Mouse (Mus musculus): ENCODE measurements around the gene Fam83g. TPM values are rescaled to one million over a fixed set of nuclear protein-coding genes. Genes with fewer than 3 reads are reported as not detected.

Fam83g gene
- polyA plus RNA-seq, 1 experiment, result 0.06 TPM

Other genes starting within 250 kb of the Fam83g start
- gene Rnf112, start 230.0 kb upstream of the Fam83g start, polyA plus RNA-seq (2012; rRNA removed), result 317 and 322 TPM in 2 replicates
- 4.0 and 4.3 TPM in 2 replicates for gene Mfap4, start 198.7 kb upstream of the Fam83g start, polyA plus RNA-seq (2012; rRNA removed)
- gene Mapk7, start 189.7 kb upstream of the Fam83g start, polyA plus RNA-seq (2012; rRNA removed), result 34.8 and 35.2 TPM in 2 replicates
- 46.8 and 50.6 TPM in 2 replicates for gene B9d1, start 178.9 kb upstream of the Fam83g start, polyA plus RNA-seq (2012; rRNA removed)
- 90.5 and 98.3 TPM in 2 replicates for gene Epn2, start 104.4 kb upstream of the Fam83g start, polyA plus RNA-seq (2012; rRNA removed)
- 6.6 and 7.2 TPM in 2 replicates for gene Grap, start 30.8 kb upstream of the Fam83g start, polyA plus RNA-seq (2012; rRNA removed)
- gene Slc5a10, start 36.7 kb downstream of the Fam83g start, polyA plus RNA-seq (2012; rRNA removed), result 0.04 and 0.13 TPM in 2 replicates
- 40.1 and 44.6 TPM in 2 replicates for gene Prpsap2, start 78.0 kb downstream of the Fam83g start, polyA plus RNA-seq (2012; rRNA removed)
- gene Ulk2, start 171.0 kb downstream of the Fam83g start, polyA plus RNA-seq (2012; rRNA removed), result 59.8 and 62.3 TPM in 2 replicates
- 14.0 and 16.2 TPM in 2 replicates for gene Akap10, start 246.2 kb downstream of the Fam83g start, polyA plus RNA-seq (2012; rRNA removed)

Data from frontal cortex, adult 2 months (tissue).